ENCODE assay signal across 23 mouse cellular contexts in the genomic region with DNA sequence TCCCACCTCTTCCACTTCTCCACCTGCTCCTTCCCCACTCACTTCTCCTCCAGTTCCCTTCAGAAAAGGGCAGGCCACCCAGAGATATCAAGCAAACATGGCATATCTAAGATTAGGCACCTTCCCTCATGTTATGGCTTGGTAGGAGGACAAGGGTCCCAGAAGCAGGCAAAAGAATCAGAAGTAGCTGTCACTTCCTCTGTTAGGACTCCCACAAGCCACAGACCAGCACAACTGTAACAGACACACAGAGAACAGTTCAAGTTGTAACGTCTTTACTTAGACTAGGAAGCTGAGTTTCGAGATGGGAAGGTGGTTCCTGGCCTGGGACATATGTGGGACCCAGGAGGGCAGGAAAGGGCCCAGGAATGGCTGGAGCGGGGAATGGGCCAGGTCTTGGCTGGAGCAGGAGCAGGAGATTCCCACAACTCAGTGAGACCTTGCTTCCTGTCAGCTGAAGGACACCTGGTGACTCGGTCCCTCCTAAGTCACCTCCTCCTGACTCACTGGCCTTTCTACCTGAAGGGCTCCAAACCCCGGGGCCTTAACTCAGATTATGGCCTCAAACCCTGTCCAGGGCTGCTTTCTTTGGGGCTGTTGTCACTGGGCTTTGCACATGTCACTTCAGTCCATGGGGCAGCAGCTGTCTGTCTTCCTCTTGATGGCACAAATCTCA.
"Had no signal": no experiment of that assay in that cellular context is flagged by ENCODE, and none has a peak within 500 bp of the region (broad histone marks: within the 10 kb centered on the region; RNA-seq: fewer than 3 reads in every experiment).

No protein-coding gene starts in this region.

- H3K9me3 ChIP-seq: kidney, embryonic 15.5 days; limb, embryonic 12.5 days; limb, embryonic 15.5 days; midbrain, embryonic 12.5 days; midbrain, embryonic 15.5 days; neural tube, embryonic 12.5 days; neural tube, embryonic 15.5 days had no signal

- H3K27me3 ChIP-seq: kidney, embryonic 15.5 days; limb, embryonic 12.5 days; limb, embryonic 15.5 days; midbrain, embryonic 12.5 days; midbrain, embryonic 15.5 days; neural tube, embryonic 12.5 days; neural tube, embryonic 15.5 days had no signal

- H3K36me3 ChIP-seq: kidney, embryonic 15.5 days; limb, embryonic 12.5 days; limb, embryonic 15.5 days; midbrain, embryonic 12.5 days; midbrain, embryonic 15.5 days; neural tube, embryonic 12.5 days; neural tube, embryonic 15.5 days had no signal

- H3K9ac ChIP-seq: kidney, embryonic 15.5 days; limb, embryonic 12.5 days; limb, embryonic 15.5 days; liver, embryonic 14.5 days; liver, postnatal 0 days; lung, embryonic 14.5 days; midbrain, embryonic 12.5 days; midbrain, embryonic 15.5 days; neural tube, embryonic 12.5 days; neural tube, embryonic 15.5 days had no signal

- H3K4me2 ChIP-seq: kidney, embryonic 15.5 days; limb, embryonic 12.5 days; limb, embryonic 15.5 days; liver, embryonic 11.5 days; lung, embryonic 14.5 days; midbrain, embryonic 12.5 days; midbrain, embryonic 15.5 days; neural tube, embryonic 12.5 days; neural tube, embryonic 15.5 days had no signal

- H3K4me3 ChIP-seq: kidney, embryonic 15.5 days; limb, embryonic 12.5 days; limb, embryonic 15.5 days; midbrain, embryonic 12.5 days; midbrain, embryonic 15.5 days; neural tube, embryonic 12.5 days; neural tube, embryonic 15.5 days had no signal

- H3K27ac ChIP-seq: kidney, embryonic 15.5 days; limb, embryonic 12.5 days; limb, embryonic 15.5 days; liver, embryonic 14.5 days; midbrain, embryonic 12.5 days; midbrain, embryonic 15.5 days; neural tube, embryonic 12.5 days; neural tube, embryonic 15.5 days; stomach, postnatal 0 days had no signal

- ATAC-seq: liver, postnatal 0 days; lung, postnatal 0 days; midbrain, embryonic 15.5 days had no signal

- H3K4me1 ChIP-seq: midbrain, embryonic 12.5 days; midbrain, embryonic 15.5 days; neural tube, embryonic 12.5 days; neural tube, embryonic 15.5 days had no signal

- DNase-seq: kidney, adult 8-10 months; kidney, postnatal 14 days; kidney, postnatal 4 days; left cerebral cortex, postnatal 4 days; liver, postnatal 0 days; lung, embryonic 14.5 days; right cerebral cortex, adult 18-20 months; right cerebral cortex, postnatal 14 days; right cerebral cortex, postnatal 4 days; thymus, adult 2 months; thymus, postnatal 14 days; thymus, postnatal 4 days had no signal
